Mouse (Mus musculus) embryo, embryonic 10.5 days (tissue): ENCODE data around the gene Hcn2.

ENCODE experiments used
- DNase-seq: peaks from one replicate; pipeline ENCODE4 v3.0.0-alpha.2; 2015; ENCODE audit warnings: low spot score

Hcn2 gene

DNA sequence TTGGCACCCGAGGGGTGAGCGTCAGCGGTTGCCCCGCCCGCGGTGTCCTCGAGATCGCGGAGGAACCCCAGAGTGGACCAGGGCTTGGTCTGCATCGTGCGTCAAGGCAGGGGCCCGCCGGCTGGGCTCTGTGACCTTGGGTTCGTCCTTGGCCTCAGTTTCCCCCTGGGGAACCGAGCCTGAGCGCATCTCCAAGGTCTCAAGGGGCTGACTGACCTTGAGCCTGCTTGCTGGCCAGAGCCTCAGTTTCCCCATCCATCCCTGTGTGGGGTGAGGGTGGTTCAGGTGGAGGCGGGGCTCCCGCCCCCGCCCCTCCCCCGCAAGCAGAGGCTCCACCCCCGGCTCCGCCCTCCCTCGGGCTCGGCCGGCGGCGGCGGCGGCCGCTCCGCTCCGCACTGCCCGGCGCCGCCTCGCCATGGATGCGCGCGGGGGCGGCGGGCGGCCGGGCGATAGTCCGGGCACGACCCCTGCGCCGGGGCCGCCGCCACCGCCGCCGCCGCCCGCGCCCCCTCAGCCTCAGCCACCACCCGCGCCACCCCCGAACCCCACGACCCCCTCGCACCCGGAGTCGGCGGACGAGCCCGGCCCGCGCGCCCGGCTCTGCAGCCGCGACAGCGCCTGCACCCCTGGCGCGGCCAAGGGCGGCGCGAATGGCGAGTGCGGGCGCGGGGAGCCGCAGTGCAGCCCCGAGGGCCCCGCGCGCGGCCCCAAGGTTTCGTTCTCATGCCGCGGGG lies at the start of gene Hcn2:
Gene Hcn2 (plus strand): TSS at position 381 of the 734 bp plus-strand sequence.
- DNase-seq = no peak

DNA sequence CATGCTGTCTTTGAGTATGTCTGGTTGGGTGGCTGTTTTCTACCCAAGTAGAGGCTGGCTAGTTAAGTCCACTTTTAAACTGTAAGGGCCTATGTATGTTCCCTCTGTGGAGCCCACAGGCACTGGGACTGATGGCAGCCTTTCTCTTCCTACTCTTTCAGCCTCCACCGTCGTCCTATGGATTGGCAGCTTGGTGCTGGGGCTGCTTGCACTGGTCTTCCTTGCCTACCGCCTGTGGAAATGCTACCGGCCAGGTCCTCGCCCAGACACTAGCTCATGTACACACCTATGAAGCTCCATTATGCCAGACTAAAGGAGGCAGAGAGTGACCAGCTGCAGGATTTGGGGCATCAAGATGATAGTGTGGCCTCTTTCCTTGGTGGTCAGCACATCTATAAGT lies 48.4 kb upstream of the Hcn2 start:
- no peak for DNase-seq

- DNase-seq = peak; percentile 95
These were observed 47.5 kb upstream of the Hcn2 start, which contains the start of gene Tpgs1 for GRCm38 (mm10) chr10:79668771-79669575. Gene Tpgs1, plus strand, starts transcription at chr10:79669369.

GRCm38 (mm10) chr10:79669576-79670057 lies 46.8 kb upstream of the Hcn2 start:
- peak; percentile 90 for DNase-seq

GRCm38 (mm10) chr10:79670071-79670888 lies 46.2 kb upstream of the Hcn2 start:
- DNase-seq = no peak

DNA sequence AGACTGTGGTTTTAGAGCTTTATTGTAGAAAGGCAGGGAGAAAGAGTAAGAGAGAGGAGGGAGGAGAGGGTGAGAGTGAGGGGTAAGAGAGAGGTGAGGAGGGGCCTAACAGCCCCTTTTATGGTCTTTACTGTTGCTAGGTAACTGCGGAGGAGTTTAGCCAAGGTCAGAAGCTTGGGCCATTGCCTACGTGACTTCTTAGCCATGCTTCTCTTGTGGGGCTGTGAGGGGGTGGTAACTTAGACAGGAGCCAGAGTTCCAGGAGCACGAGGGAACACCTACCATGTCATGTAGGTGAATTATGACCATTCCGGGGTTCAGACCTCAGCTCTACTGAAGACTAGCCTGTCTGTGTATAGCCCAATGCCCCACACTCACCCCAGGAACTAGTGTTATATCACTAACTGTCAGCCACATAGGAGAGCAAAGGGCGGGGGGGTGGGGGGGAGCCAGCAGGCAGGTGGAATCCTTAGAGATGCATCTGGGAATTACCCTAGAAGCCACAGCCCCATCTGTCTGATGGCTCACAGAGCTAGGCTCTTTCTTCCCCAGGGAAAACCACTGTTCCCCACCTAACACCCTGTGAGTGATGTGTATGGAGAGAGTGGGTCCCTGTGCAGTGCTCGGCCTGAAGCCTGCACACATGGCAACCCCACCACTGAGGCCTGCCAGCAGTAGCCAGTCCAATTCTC lies 44.9 kb upstream of the Hcn2 start:
- DNase-seq = peak; percentile 68

- peak; percentile 38 for DNase-seq
These were observed 44.4 kb upstream of the Hcn2 start for GRCm38 (mm10) chr10:79672088-79672455.

DNA sequence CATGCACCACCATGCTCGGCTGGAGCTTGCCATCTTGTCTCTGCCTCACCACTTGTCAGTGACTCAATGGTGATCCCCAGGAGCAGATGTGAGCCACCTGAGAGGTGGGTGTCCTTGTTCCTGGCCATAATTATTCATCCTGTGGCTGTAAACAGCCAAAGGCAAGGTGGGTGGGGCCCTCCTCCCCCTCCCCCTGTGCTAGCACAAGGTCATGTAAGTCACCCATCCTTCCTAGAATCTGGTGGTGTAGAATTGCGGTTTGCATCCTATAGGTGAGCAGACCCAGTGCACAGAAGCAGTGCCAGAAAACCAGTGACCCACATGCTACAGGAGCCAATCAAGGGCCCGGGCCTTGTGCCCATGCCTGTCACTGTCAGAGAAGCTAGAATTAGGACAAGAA lies 43.4 kb upstream of the Hcn2 start:
- no peak for DNase-seq

- no peak for DNase-seq
These were observed 40.9 kb upstream of the Hcn2 start for GRCm38 (mm10) chr10:79675346-79676035.

DNA sequence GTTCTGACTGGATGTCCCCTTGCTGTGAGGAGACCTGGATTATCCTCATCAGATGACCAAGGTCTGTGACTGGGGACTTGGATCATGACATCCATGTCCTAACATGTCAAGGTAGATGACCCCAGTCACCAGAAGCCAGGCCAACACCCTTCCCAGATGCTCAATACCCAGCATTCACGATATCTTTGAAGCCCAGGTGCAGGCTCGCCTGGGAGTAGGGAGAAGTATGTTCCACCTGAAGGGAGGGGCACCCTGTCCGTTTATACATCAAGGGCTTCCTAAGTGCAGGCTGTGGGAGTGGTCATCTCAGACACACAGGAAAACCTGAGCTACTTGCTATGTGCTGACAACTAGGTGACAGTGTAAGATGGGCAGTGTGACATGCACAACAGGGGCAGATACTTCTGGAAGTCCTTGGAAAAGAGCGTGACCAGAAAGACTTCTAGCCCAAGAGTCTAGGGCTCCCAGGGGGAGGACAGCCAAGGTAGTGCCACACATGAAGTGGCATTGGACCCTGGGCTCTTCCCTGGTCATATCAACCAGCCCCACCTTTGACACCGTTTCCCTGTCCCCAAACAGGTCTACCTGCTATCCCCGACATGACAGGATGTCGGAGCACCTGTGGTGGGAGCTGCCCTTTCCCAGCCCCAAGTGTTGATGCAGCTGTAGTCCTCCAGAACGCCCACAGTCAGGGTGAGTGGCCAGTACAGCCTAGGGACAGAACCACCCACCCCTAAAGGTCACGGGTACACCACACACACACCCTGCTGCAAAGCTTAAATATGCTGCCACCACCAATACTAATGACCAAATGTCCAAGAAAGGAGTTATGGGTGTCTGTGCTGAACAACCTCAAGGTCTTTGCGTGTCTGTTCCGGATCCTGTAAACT lies 35.6 kb upstream of the Hcn2 start:
- DNase-seq = no peak

GRCm38 (mm10) chr10:79681591-79682245 lies 34.7 kb upstream of the Hcn2 start, which contains the start of gene Cdc34:
Gene Cdc34, plus strand, starts transcription at chr10:79682195.
- DNase-seq = peak; percentile 98

- no peak for DNase-seq
These were observed 33.9 kb upstream of the Hcn2 start for GRCm38 (mm10) chr10:79682551-79682915.

- peak; percentile 72 for DNase-seq
These were observed 33.4 kb upstream of the Hcn2 start for GRCm38 (mm10) chr10:79682916-79683582.

DNA sequence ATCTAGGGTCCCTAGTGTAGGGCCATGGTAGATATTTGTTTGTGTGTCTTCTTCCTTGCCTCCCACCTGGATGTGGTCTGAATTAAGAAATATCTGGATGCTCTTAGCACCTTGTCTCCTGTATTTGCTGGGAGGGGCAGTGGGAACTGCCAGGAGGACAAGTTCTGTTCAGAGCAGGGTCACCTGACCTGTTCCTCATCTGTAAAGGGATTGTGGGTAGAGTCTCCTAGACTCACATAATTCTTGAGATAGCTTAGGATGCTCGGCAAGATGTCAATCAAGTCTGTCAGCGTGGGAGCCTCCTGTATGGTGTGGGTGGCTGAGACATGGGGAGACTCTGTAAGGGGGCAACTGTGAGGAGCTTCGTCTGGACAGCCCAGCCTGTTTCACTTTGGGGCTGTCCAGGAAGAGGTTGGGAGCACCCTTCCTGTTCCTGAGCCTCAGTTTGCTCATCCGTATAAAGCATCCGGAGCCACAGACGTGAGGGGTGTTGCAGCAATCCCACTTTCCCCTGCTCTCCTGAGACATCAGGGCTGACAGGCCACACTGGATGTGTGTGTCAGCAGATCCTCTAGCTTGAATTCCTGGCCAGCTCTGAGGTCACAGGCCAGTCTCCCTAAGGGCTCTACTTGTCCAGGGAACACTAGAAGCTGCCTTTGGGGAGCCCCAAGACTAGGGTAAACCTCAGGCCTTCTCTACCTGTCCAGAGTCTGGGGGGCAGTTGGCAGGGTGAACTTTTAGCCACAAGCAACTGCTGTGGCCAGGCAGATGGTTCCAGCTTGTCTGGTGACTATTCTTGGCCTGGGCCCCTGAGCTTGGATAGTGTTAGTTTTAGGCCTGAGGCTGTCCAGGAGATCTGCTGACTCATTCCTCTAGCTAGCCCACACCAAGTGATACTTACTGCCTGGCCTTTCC lies 32.5 kb upstream of the Hcn2 start:
- DNase-seq = no peak

GRCm38 (mm10) chr10:79684770-79685600 lies 31.4 kb upstream of the Hcn2 start:
- no peak for DNase-seq

- no peak for DNase-seq
These were observed 30.2 kb upstream of the Hcn2 start for GRCm38 (mm10) chr10:79686219-79686618.

- DNase-seq = no peak
These were observed 29.7 kb upstream of the Hcn2 start for GRCm38 (mm10) chr10:79686691-79687090.
